Mouse (Mus musculus): ENCODE data around the gene Trmt13.
"Not testable (repeated sequence)": the region's sequence is repeated elsewhere in the genome, so short reads cannot be mapped to it uniquely, and the experiment has no call there.

The Trmt13 gene

DNA sequence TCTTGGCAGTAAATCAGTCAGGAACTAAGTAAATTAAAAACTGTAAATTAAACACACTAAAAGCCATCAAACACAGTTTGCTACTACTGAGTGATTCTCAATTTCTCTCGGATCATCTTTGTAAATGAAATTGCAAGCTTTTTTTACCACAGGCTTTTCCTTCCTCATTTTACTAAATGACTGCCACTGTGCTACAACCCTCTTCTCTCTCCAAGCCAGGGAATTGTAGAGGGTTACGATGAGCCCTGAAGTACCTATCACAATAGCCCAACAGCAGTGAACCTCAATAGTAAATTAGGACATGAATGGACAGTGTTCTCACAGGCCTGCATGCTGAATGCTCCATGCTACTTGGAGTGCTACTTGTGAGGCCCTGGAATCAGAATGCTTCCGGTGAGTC lies 19.7 kb upstream of the Trmt13 start:
- no peak for DNase-seq (ENCODE audit: low read depth, low spot score)

GRCm38 (mm10) chr3:116632971-116633370 lies 18.6 kb upstream of the Trmt13 start:
- no peak for DNase-seq (ENCODE audit: low read depth, low spot score)

DNA sequence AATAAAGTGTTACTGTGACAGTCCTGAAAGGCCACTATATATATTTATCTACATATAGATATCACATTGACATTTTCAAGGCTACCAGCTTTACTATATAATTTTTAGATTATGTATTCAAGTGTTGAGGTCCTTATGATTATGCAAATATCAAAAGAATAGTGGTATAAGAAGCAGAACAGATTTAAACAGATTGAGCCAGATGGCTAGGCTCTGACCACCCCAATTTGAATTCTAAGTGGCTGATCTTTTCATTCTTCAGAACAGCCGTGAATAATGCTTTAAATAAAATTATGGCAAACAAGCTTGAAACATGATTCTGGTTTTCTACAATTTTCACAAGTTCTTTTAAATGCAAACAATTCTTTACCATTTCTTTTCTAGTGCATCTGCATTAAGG lies 17.1 kb upstream of the Trmt13 start:
- no peak for DNase-seq (ENCODE audit: low read depth, low spot score)

- no peak for DNase-seq (ENCODE audit: low read depth, low spot score)
Measured at GRCm38 (mm10) chr3:116622641-116623040, 8.3 kb upstream of the Trmt13 start.

DNA sequence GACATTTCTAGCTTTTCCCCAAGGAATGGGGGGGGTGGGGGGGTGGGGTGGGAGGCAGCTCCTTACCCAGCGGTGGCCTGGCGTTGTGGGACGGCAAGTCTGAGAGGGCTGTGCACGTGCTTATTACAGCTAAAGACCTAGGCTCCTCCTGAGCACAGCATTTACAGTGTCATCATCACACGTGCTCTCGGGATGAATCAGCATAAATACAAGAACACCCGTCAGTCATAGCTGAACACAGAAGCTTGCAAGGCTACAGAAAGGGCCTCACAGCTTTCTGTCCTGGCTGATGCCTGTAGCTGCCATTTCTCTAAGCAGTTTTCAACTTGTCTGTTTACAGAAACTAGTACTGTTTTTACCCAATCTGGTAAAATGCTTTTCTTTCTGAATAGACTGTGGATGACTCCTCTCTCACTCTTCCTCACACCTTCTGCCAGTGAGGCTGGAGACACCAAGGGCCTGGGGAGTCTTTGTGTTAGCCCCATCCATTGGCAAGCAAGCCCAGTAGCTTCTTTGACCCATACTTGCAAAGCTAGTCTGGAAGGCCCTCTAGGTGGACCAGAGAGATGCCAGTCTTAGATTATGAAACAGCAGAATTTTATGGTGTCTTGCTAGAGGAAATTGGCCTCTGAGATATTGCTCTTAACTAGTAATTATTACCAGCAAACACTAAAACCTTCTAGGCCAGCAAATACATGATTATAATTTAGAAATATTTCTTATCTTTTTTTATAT lies 6.4 kb upstream of the Trmt13 start:
- DNase-seq (ENCODE audit: low read depth, low spot score): no peak

DNA sequence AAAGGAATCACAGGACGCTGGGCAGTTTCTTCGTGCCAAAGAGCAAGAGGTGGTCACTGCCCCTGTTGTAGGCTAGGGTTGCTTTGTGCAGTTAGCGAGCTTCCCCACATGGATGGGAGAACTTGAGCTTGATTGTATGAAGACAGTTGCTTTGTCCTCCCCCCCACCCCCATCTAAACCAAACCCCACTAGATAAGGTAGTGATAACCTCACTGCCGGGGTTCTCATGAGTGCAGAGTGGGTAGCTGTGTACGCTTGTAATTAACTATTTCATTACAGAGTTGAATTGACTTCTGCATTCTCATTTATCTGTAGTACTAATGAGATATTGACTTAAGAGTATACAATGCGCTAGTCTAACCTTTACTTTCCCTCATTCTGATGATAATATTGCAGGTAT lies 4.5 kb upstream of the Trmt13 start:
- no peak for DNase-seq (ENCODE audit: low read depth, low spot score)

- no peak for DNase-seq (ENCODE audit: low read depth, low spot score)
Measured at GRCm38 (mm10) chr3:116615318-116616068, 1.1 kb upstream of the Trmt13 start.

GRCm38 (mm10) chr3:116604570-116604969 lies 9.8 kb downstream of the Trmt13 start:
- no peak for DNase-seq (ENCODE audit: low read depth, low spot score)

DNA sequence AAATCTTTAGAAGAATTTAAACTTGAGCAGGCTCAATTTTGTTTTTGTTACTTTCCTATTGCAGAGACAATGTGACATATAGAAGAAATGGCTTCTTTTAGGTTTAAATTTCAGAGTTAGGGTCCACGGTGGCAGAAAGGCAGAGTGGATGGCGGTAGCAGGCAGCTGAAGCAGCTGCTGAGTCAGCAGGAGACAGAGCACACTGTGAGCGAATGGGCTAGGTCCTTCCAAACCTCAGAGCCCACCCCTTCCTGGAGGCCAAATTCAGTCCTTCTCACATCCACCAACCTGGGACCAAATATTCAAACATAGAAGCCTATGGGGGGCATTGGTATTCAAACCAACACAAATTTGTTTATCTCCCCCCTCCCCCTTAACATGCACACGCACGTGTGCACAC lies 12.6 kb downstream of the Trmt13 start:
- DNase-seq (ENCODE audit: low read depth, low spot score): no peak

DNA sequence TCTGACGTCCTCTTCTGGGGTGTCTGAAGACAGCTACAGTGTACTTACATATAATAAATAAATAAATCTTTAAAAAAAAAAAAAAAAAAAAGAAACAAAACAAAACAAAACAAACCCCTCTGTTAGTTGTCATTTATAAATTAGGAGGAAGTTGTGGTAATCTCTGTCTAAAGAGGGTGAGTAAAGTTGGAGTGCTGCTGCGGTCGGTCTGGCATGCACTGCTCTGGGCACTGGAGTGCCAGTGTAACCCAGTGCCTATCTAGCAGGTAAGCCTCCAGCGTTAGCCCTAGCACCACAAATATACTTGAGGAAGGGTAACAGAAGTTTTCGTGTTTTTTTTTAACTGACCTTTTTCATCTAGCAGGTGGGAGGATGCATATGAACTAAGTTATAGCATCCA lies 13.4 kb downstream of the Trmt13 start:
- DNase-seq (ENCODE audit: low read depth, low spot score): no peak

DNA sequence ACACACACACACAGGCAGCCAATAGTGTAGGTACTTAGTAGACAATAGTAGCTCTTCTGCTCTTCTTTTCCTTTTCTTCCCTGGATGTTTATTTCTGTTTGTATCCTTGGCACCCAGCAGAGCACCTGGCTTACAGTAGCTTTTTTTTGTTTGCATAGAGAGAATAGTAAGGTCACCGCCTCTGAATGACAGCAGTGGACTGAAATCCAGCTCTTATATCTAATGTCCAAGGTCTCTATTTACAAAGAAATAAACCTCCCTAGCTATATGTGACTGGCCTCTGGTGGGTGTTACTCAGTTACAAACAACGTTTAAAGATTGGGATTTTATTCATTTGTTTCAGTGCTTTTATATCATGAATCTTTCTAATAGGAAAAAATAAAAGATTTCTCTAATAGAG lies 14.7 kb downstream of the Trmt13 start:
- no peak for DNase-seq (ENCODE audit: low read depth, low spot score)

GRCm38 (mm10) chr3:116595603-116595991 lies 18.8 kb downstream of the Trmt13 start:
- no peak for DNase-seq (ENCODE audit: low read depth, low spot score)

- DNase-seq (ENCODE audit: low read depth, low spot score): peak; percentile 97
Measured at GRCm38 (mm10) chr3:116594728-116595602, 19.4 kb downstream of the Trmt13 start, which contains the start of gene Sass6. Gene Sass6 (plus strand): TSS chr3:116594982.

DNA sequence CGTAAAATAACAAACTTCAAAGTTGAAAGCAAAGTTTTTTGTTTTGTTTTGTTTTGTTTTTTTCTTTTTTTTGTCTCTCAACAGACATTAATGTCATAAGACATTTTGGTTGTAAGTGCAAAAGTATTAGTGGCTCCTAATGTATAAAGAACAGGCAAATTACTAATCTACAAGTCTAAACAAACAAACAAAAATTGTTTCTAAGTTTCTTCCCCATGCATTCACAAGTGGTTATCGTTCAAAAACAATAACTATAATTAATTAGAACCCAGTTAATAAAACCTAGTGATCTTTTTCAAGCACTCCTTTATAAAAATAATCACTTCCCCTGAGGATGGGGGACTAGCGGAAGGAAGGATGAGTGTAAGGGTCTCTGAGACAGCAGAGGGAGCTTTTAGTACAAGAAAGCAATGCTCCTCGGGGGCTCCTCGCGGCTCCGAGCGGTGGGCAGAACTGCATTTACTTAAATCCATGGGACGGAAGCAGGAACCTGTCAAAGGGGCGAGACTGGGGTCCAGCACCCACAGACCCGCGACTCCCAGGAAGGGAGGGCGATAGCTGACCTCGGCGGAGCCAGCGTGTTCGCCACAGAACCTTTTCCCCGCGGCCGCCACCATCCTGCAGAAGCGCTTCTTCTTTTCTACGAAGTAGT lies 20.2 kb downstream of the Trmt13 start:
- no peak for DNase-seq (ENCODE audit: low read depth, low spot score)

- DNase-seq (ENCODE audit: low read depth, low spot score): peak; percentile 12
Measured at GRCm38 (mm10) chr3:116582201-116582600, 32.2 kb downstream of the Trmt13 start.

- no peak for DNase-seq (ENCODE audit: low read depth, low spot score)
Measured at GRCm38 (mm10) chr3:116577286-116577685, 37.1 kb downstream of the Trmt13 start.

GRCm38 (mm10) chr3:116570628-116571027 lies 43.8 kb downstream of the Trmt13 start:
- no peak for DNase-seq (ENCODE audit: low read depth, low spot score)

GRCm38 (mm10) chr3:116563095-116563492 lies 51.3 kb downstream of the Trmt13 start:
- no peak for DNase-seq (ENCODE audit: low read depth, low spot score)

GRCm38 (mm10) chr3:116562408-116563094 lies 51.8 kb downstream of the Trmt13 start, which contains the start of gene Lrrc39:
Gene Lrrc39 (plus strand): TSS chr3:116562973.
- DNase-seq (ENCODE audit: low read depth, low spot score): no peak

DNA sequence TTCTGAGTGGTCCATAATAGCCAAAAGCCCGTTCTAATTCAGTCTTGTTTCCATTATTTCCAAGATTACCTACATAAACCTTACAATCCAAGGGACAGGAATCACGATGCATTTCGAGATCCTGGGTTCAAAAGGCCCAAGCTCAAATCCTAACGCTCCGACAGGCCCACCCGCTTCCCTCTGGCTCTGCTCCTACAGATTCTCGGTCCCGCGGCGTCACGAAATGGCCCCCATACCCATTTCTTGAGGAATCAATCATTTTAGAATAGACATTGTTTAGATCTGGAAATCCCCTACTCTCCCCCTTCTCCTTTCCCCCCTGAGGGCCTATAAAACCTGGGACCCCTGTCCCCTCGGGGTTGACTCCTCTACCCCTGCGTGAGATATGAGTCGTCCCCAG lies 53.1 kb downstream of the Trmt13 start:
- DNase-seq (ENCODE audit: low read depth, low spot score): not testable (repeated sequence)

GRCm38 (mm10) chr3:116551362-116551761 lies 63.0 kb downstream of the Trmt13 start:
- DNase-seq (ENCODE audit: low read depth, low spot score): no peak

Data from CD4-positive helper T cell, adult 2 months (primary cell).